Mouse (Mus musculus): ENCODE data around the gene 1700092M07Rik. TPM values are rescaled to one million over a fixed set of nuclear protein-coding genes. Genes with fewer than 3 reads are reported as not detected.
A peak's percentile ranks its signal among the peaks of the same experiment; 100 is the strongest.
"Not testable (repeated sequence)": the region's sequence is repeated elsewhere in the genome, so short reads cannot be mapped to it uniquely, and the experiment has no call there.

The 1700092M07Rik gene
- polyA plus RNA-seq, 1 experiment from 2014 or later = 2.5 TPM

- peaks cover 20% of the 10 kb centered on the region for H3K36me3 ChIP-seq
- H3K4me1 ChIP-seq = peaks cover 39% of the 10 kb centered on the region
- peak overlapping the region; percentile 47; the same call in 1 of the 2 replicates for H3K4me2 ChIP-seq (replicated peaks)
- no peaks in the 10 kb centered on the region for H3K27me3 ChIP-seq
- ATAC-seq (replicated peaks) = no peak
- H3K9me3 ChIP-seq = no peaks in the 10 kb centered on the region
- H3K9ac ChIP-seq (replicated peaks) = no peak overlapping the region
- 0 out of 2 replicates have a peak overlapping the region, but pooled peaks have one; percentile 2 for H3K4me3 ChIP-seq
- WGBS = 90% methylated on average over 1 of the region's 1 CpGs
- no peak overlapping the region for H3K27ac ChIP-seq (replicated peaks)
Observed at GRCm38 (mm10) chr19:8721378-8721777, 19.1 kb upstream of the 1700092M07Rik start.

DNA sequence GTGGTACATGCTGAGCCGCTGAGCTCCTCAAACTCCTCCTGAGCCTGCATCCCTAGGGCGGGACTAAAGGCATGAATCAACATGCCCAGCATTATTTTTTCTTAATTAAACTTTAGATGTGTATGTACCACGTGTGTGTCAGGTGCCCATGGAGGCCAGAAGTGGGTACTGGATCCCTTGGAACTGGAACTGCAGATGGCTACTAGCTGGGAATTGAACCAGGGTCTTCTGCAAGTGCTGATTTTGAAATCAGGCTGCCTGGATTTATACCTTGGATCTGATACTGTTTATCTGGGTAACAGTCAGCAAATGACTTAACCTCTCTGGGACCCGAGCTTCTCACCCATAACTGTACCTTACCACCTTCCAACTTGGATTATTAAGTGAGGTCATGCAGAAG lies 18.5 kb upstream of the 1700092M07Rik start:
- peak overlapping the region; percentile 47 for H3K4me2 ChIP-seq (replicated peaks)
- WGBS = 53% methylated on average over 4 of the region's 4 CpGs
- peak overlapping the region; percentile 78 for H3K4me3 ChIP-seq
- no peak overlapping the region for H3K27ac ChIP-seq (replicated peaks)
- H3K27me3 ChIP-seq = no peaks in the 10 kb centered on the region
- H3K36me3 ChIP-seq = peaks cover 26% of the 10 kb centered on the region
- no peak for ATAC-seq (replicated peaks)
- H3K9me3 ChIP-seq = no peaks in the 10 kb centered on the region
- H3K4me1 ChIP-seq = peaks cover 39% of the 10 kb centered on the region
- peak overlapping the region; percentile 77; the same call in 1 of the 2 replicates for H3K9ac ChIP-seq (replicated peaks)

DNA sequence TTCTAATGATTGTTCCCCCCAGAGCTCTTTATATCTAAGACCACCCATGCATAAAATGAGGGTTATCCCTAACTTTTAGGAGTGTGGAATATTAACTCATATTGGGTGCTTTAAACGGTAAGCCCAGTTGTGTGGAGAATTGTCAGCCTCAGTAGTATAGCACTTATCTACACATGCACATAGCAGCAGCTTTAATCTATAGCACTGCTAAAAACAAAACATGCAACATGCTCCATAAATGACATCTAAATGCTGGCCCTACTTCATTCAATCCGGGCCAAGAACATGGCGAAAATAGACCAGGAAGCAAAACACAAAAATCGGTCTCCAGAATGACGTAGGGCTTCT lies 18.0 kb upstream of the 1700092M07Rik start:
- no peaks in the 10 kb centered on the region for H3K9me3 ChIP-seq
- peak overlapping the region; percentile 93 for H3K27ac ChIP-seq (replicated peaks)
- WGBS = 1% methylated on average over 5 of the region's 5 CpGs
- no peaks in the 10 kb centered on the region for H3K27me3 ChIP-seq
- H3K4me2 ChIP-seq (replicated peaks) = peak overlapping the region; percentile 47
- peak overlapping the region; percentile 78 for H3K4me3 ChIP-seq
- H3K4me1 ChIP-seq = peaks cover 39% of the 10 kb centered on the region
- peaks cover 26% of the 10 kb centered on the region for H3K36me3 ChIP-seq
- peak; percentile 23 for ATAC-seq (replicated peaks)
- peak overlapping the region; percentile 77 for H3K9ac ChIP-seq (replicated peaks)

DNA sequence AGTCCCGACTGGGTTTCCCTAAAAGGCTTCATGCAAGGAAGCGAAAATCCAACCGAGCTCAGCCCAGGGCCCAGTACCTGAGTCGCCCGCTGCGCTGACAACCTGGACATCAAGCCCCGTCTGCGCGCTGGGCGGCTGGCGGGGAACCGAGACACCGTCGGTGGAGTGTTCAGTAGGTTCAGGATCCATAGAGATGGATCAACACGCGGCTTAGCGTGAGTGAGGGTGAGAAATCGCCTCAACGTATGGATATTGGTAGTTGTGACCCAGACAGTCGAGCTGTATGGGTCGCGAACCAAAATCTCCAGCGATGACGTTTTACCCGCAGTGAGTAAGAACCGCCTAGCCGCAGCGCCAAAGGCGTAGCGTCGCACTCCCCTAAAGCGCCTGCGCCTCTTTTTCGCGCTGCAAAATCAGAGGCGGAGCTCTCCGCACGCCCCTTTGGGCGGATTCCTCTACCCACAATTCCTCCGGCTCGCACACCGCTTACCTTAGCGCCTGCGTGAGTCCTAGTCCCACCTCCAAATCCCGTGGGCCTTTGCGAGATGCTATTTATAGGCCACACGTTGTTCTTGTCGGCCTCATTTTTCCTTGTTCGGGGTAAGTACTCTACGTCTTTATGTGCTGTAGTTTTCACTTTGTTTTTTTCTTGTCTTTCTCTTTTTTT lies 17.5 kb upstream of the 1700092M07Rik start, which contains the start of gene Slc3a2:
Gene Slc3a2, minus strand, starts transcription at position 463 of the 667 bp plus-strand sequence.
- peak within 1 kb of the TSS; percentile 93 for H3K27ac ChIP-seq (replicated peaks)
- ATAC-seq (replicated peaks) = peak; percentile 97
- peak within 1 kb of the TSS; percentile 61 for H3K4me2 ChIP-seq (replicated peaks)
- no peaks in the 10 kb centered on the region for H3K9me3 ChIP-seq
- H3K4me1 ChIP-seq = peaks cover 39% of the 10 kb centered on the region
- H3K36me3 ChIP-seq = peaks cover 26% of the 10 kb centered on the region
- H3K27me3 ChIP-seq = no peaks in the 10 kb centered on the region
- WGBS = under 1% methylated on average over 50 of the region's 50 CpGs
- peak within 1 kb of the TSS; percentile 93 for H3K9ac ChIP-seq (replicated peaks)
- peak within 1 kb of the TSS; percentile 78 for H3K4me3 ChIP-seq

GRCm38 (mm10) chr19:8723574-8724346 lies 16.8 kb upstream of the 1700092M07Rik start:
- H3K4me2 ChIP-seq (replicated peaks) = peak overlapping the region; percentile 61
- under 1% methylated on average over 20 of the region's 20 CpGs for WGBS

GRCm38 (mm10) chr19:8724392-8724791 lies 16.1 kb upstream of the 1700092M07Rik start:
- H3K36me3 ChIP-seq = peaks cover 26% of the 10 kb centered on the region
- peak overlapping the region; percentile 61 for H3K4me2 ChIP-seq (replicated peaks)
- H3K9ac ChIP-seq (replicated peaks) = peak overlapping the region; percentile 93
- H3K4me1 ChIP-seq = peaks cover 39% of the 10 kb centered on the region
- no peaks in the 10 kb centered on the region for H3K9me3 ChIP-seq
- H3K27ac ChIP-seq (replicated peaks) = peak overlapping the region; percentile 93
- ATAC-seq (replicated peaks) = no peak
- WGBS = 3% methylated on average over 2 of the region's 2 CpGs
- H3K27me3 ChIP-seq = no peaks in the 10 kb centered on the region
- H3K4me3 ChIP-seq = peak overlapping the region; percentile 78

More at GRCm38 (mm10) chr19:8723574-8724346, 16.8 kb upstream of the 1700092M07Rik start:
- Histone ChIP-seq H3K4me1 (peaks cover 39% of the 10 kb centered on the region), H3K27me3 (no peaks in the 10 kb centered on the region), H3K36me3 (peaks cover 26% of the 10 kb centered on the region), H3K9me3 (no peaks in the 10 kb centered on the region), H3K9ac (replicated peaks) (peak overlapping the region; percentile 93), H3K27ac (replicated peaks) (peak overlapping the region; percentile 93), H3K4me3 (peak overlapping the region; percentile 78)
- no peak for ATAC-seq (replicated peaks)

DNA sequence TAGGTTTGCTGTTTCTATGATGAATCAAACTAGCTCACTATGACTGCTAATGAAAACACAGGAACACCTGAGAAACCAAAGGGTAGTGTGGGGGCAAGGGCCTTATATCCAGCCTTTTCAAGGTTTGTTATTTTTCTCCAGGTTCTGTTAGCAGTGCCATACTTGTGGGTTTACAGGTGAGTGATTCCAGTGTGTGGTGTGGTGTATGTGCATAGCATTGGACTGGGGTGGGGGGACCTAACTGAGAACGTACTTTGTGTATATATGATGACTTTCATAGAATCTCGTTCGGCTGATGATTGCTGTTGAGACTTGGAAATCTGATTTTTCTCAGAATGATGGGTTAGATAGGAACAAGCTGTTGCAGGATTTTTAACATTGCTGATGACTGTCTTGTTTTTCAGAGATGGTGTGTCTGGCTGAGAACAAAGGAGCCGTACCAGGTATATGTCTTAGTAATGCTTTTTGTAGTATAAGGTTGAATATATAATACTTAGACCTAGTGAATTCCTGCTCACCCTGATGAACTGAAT lies 15.4 kb upstream of the 1700092M07Rik start:
- peak overlapping the region; percentile 61 for H3K4me2 ChIP-seq (replicated peaks)
- 52% methylated on average over 4 of the region's 4 CpGs for WGBS
- H3K4me1 ChIP-seq = peaks cover 39% of the 10 kb centered on the region
- H3K27ac ChIP-seq (replicated peaks) = 0 out of 2 replicates have a peak overlapping the region, but pooled peaks have one; percentile 17
- no peak for ATAC-seq (replicated peaks)
- peak overlapping the region; percentile 93 for H3K9ac ChIP-seq (replicated peaks)
- no peaks in the 10 kb centered on the region for H3K9me3 ChIP-seq
- no peaks in the 10 kb centered on the region for H3K27me3 ChIP-seq
- peaks cover 26% of the 10 kb centered on the region for H3K36me3 ChIP-seq
- H3K4me3 ChIP-seq = peak overlapping the region; percentile 78

DNA sequence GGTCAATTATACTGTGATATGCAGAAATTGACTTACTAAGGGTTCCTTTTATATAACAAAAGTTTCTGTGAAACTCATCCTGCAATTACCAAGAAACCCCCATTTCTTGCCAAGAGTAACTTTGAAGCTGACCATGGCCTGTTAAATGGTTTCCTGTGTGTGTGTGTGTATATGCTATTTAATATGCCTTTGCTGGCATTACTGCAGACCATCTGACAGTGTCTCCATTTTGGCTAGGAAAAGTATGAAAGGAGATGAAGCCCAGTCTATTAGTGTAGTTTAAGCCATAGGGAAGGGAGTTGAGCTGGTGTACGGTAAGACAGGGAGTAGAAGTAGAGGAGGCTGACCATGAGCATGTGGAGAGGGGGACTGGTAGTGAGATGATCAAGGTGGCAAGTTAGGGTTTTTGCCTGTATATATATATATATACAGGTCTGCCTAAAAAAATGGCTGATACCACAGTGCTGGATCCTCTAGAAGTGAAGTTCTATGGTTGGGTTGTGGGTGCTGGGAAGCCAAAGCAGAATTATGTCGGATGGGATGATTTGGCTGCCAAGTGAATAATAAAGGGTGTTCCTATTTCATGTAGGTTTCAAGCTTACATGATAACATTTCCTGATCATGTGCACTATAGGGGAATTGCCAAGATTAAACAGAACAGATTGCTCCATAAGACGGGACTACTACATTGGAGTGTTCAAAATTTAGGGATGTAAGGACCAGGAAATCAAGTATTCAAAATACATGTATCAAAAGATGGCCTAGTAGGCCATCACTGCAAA lies 13.7 kb upstream of the 1700092M07Rik start:
- 23% methylated on average over 3 of the region's 3 CpGs for WGBS
- Histone ChIP-seq H3K4me1 (peaks cover 32% of the 10 kb centered on the region), H3K9me3 (no peaks in the 10 kb centered on the region), H3K9ac (replicated peaks) (no peak overlapping the region), H3K4me3 (no peak overlapping the region), H3K27ac (replicated peaks) (no peak overlapping the region), H3K36me3 (peaks cover 26% of the 10 kb centered on the region), H3K27me3 (no peaks in the 10 kb centered on the region), H3K4me2 (replicated peaks) (no peak overlapping the region)
- no peak for ATAC-seq (replicated peaks)

GRCm38 (mm10) chr19:8727495-8728114 lies 12.9 kb upstream of the 1700092M07Rik start:
- Histone ChIP-seq H3K4me1 (peaks cover 25% of the 10 kb centered on the region), H3K9me3 (no peaks in the 10 kb centered on the region), H3K4me3 (no peak overlapping the region), H3K36me3 (peaks cover 26% of the 10 kb centered on the region), H3K27ac (replicated peaks) (no peak overlapping the region), H3K4me2 (replicated peaks) (no peak overlapping the region), H3K9ac (replicated peaks) (no peak overlapping the region), H3K27me3 (no peaks in the 10 kb centered on the region)
- WGBS = 26% methylated on average over 5 of the region's 5 CpGs
- no peak for ATAC-seq (replicated peaks)

GRCm38 (mm10) chr19:8728335-8729099 lies 12.0 kb upstream of the 1700092M07Rik start:
- H3K27me3 ChIP-seq; H3K4me3 ChIP-seq; H3K9ac ChIP-seq (replicated peaks); H3K27ac ChIP-seq (replicated peaks); H3K9me3 ChIP-seq; H3K4me2 ChIP-seq (replicated peaks); ATAC-seq (replicated peaks): not testable (repeated sequence)
- H3K36me3 ChIP-seq = peaks cover 26% of the 10 kb centered on the region
- WGBS = 45% methylated on average over 3 of the region's 3 CpGs
- peaks cover 25% of the 10 kb centered on the region for H3K4me1 ChIP-seq

DNA sequence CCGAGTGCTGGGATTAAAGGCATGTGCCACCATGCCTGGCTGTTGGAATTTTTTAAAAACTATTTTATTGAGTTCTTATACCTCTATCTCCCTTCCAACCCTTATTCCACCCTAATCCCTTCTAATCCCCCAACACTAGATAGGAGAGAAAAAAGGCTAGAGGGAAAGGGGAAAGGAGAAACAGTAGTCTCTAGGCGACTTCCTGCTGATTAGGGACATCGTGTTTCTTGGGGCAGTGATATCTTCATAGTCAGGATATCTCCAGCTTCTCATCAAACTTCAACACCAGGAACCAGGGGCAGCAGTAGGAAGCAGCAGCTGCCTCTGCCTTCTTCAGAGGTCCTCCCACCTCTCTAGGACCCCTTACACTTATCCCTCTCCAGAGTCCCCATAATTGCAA lies 6.2 kb upstream of the 1700092M07Rik start:
- Histone ChIP-seq H3K27me3 (no peaks in the 10 kb centered on the region), H3K4me3 (no peak overlapping the region), H3K9ac (replicated peaks) (no peak overlapping the region), H3K9me3 (no peaks in the 10 kb centered on the region), H3K27ac (replicated peaks) (no peak overlapping the region), H3K4me2 (replicated peaks) (no peak overlapping the region), H3K4me1 (peaks cover 17% of the 10 kb centered on the region), H3K36me3 (peaks cover 18% of the 10 kb centered on the region)
- 74% methylated on average over 3 of the region's 3 CpGs for WGBS
- no peak for ATAC-seq (replicated peaks)

All from forebrain, embryonic 15.5 days (tissue).